Mouse (Mus musculus) small intestine, adult 2 months (tissue): ENCODE results near the gene Pigyl. TPM values are rescaled to one million over a fixed set of nuclear protein-coding genes. Genes with fewer than 3 reads are reported as not detected.

Source experiments
- H3K27ac ChIP-seq: fragments of 200-500 bp; 2 replicates; pipeline ENCODE4 v1.5.1; 2012; ENCODE audit warnings: low read depth, low read length, control low read depth, inconsistent platforms; ENCODE audit not compliant: insufficient read depth
- H3K27me3 ChIP-seq: fragments of 200-500 bp; 2 replicates; pipeline ENCODE4 v1.6.1; 2012; ENCODE audit warnings: mild to moderate bottlenecking, moderate library complexity, low read length, inconsistent platforms; ENCODE audit not compliant: control insufficient read depth, insufficient read depth
- H3K36me3 ChIP-seq: fragments of 200-500 bp; 2 replicates; pipeline ENCODE4 v1.6.1; 2012; ENCODE audit warnings: mild to moderate bottlenecking, low read length, control low read depth, inconsistent platforms; ENCODE audit not compliant: control insufficient read depth, insufficient read depth
- H3K4me1 ChIP-seq: fragments of 200-500 bp; 2 replicates; pipeline ENCODE4 v1.6.1; 2012; ENCODE audit warnings: low read length, inconsistent platforms, mixed read lengths; ENCODE audit not compliant: control insufficient read depth, insufficient read depth, insufficient read length
- H3K4me3 ChIP-seq: fragments of 200-500 bp; 2 replicates; pipeline ENCODE4 v1.5.1; 2012; ENCODE audit warnings: low read depth, mild to moderate bottlenecking, control low read depth, inconsistent platforms, low read length, moderate library complexity
- CTCF ChIP-seq: fragments of 200-500 bp; IDR thresholded peaks from 2 replicates; pipeline ENCODE4 v1.5.1; 2012; ENCODE audit warnings: low read depth, mild to moderate bottlenecking, control low read depth, inconsistent platforms, low read length, moderate library complexity, mixed read lengths; ENCODE audit not compliant: insufficient replicate concordance, insufficient read length; ENCODE audit errors: extremely low read depth
- POLR2A ChIP-seq: fragments of 200-500 bp; IDR thresholded peaks from 2 replicates; pipeline ENCODE4 v1.6.1; 2012; ENCODE audit warnings: low read depth, mild to moderate bottlenecking, control low read depth, inconsistent platforms, low read length, moderate library complexity
- WGBS: fragments of 180-500 bp; shearing (Covaris S2); methylation state at CpG from one replicate; pipeline ENCODE4 v1.1.7; 2018; 5-methylcytosine and 5-hydroxymethylcytosine counted together
- polyA plus RNA-seq: library from polyadenylated mRNA; depleted of rRNA; stranded (reverse); fragments of >200 nt; gene quantifications from 2 replicates; pipeline ENCODE4 v1.2.3, GENCODE M21; 2012

Pigyl gene
- polyA plus RNA-seq, 1 experiment, result 43.1 TPM

DNA sequence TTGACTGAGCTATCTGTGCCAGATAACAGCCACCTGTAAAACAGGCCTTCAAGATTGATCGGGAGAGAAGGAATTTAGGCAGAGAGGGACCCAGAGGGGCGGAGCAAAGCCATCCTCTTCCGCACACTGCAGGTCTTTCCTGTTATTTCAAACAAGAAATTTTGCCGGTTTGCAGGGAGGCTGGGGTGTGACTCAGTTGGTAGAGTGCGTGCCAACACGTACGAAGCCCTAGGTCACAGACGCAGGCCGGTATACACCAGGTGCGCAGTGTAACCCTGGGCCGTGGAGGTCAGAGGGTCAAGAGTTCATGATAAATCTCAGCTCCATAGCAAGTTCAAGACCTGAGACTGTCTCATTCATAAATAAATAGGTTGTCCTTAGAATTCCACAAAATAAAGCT is 24.4 kb upstream of the Pigyl start:
- WGBS, result 45% methylated on average over 11 of the region's 11 CpGs
- Histone ChIP-seq H3K4me1 (peaks cover 27% of the 10 kb centered on the region), H3K27me3 (no peaks in the 10 kb centered on the region), H3K4me3 (peak overlapping the region; percentile 70), H3K36me3 (peaks cover 8% of the 10 kb centered on the region), H3K27ac (no peak overlapping the region)
- TF ChIP-seq POLR2A (no peak), CTCF (no peak)

DNA sequence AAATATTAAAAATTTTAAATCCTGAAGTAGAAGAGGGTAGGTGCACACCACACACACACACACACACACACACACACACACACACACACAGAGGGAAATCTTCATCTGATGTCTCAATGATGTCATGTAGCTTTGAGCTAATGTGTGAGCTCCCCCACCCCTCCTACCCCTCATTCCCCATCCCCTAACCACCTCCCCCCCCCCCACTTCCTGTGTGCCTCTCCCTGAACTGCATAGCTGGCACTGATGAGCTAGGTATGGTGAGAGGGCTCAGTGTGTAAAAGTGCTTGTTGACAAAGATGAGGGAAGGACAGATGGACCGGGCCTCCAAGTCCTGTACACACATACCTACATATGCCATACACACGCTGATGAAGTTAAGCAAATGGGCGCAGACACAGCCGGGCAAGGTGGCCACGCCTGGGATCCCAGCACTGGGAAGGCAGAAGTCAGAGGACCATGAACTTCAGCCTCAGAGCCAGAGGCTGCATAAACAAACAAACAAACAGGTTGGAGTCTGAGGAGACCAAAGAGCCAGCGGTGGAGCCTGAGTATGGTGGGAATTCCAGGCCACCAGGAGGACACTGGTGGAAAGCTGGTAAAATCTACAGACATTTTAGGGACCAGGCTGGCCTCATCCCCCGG is 22.3 kb upstream of the Pigyl start:
- 0 out of 2 replicates have a peak, but pooled peaks cover 1% of the 10 kb centered on the region for H3K36me3 ChIP-seq
- H3K27me3 ChIP-seq, result no peaks in the 10 kb centered on the region
- peaks cover 31% of the 10 kb centered on the region for H3K4me1 ChIP-seq
- TF ChIP-seq CTCF (no peak), POLR2A (no peak)
- no peak overlapping the region for H3K27ac ChIP-seq
- no peak overlapping the region for H3K4me3 ChIP-seq
- 66% methylated on average over 7 of the region's 7 CpGs for WGBS

DNA sequence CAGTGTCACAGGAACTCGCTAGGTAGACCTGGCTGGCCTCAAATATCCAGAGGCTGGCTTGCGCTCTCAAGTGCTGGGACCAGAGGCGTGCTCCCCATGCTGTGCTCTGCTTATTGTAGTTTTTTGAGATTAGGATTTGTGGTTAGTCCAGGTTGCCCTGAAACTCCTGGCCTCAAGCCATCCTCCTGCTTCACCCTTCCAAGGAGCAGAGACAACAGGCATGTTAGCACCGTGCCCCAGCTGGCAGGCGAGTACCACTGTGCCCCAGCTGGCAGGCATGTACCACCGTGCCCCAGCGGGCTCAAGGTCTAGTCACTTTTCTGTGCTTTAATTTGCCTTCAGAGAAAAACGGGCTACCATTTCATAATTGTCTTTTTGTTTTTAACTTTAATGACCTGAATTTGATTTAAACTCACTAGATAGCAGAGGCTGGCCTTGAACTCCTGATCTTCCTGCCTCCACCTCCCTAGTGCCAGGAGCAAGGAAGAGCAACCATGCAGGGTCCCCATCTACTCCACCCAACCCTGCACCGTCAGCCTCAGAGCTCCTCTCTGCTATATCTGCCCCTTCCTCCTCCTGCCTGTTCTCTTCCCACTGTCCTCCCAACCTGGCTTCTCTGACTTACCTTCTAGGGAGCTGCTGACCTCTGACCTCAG is 21.5 kb upstream of the Pigyl start:
- no peak overlapping the region for H3K27ac ChIP-seq
- no peaks in the 10 kb centered on the region for H3K27me3 ChIP-seq
- H3K4me3 ChIP-seq, result no peak overlapping the region
- WGBS, result 70% methylated on average over 9 of the region's 9 CpGs
- no peak for TF ChIP-seq CTCF
- H3K4me1 ChIP-seq, result peaks cover 31% of the 10 kb centered on the region
- no peaks in the 10 kb centered on the region for H3K36me3 ChIP-seq

DNA sequence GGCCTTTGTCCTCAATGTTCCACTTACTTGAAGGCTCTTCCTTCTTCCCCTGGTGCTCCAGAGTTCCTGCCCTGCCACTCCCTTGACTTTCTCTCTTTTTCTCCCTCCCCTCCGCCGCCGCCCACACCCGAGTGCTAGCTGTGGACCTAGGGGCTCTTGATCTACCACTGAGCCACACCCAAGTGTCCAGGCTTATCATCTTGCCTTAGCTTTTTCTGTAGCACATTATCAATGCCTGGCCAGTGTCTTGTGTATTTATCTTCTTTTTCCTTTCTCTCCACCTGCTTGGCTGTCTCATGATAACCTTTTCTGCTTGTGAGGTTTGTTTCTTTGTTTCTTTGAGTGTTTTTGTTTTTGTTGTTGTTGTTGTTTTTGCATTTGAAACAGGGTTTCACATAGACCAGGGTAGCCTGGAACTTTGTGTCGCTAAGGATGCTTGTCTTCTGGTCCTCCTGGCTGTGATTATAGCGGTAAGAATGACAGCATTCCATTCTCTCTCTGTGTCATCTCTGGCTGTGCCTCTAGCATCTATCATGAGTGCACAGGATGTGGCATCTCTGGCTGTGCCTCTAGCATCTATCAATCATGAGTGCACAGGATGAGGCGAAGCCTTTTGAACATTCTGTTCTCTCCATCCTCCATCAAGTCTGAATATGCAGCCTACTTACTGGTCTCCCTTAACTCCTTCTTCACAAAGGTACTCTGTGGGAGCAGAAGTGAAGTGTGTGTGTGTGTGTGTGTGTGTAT is 20.8 kb upstream of the Pigyl start, which contains the start of gene Acp5:
Acp5 (minus strand) TSS at position 68 of the 747 bp plus-strand sequence.
- WGBS, result 45% methylated on average over 7 of the region's 7 CpGs
- Histone ChIP-seq H3K27ac (no peak within 1 kb of the TSS), H3K4me3 (no peak within 1 kb of the TSS), H3K27me3 (no peaks in the 10 kb centered on the region), H3K36me3 (no peaks in the 10 kb centered on the region), H3K4me1 (peaks cover 27% of the 10 kb centered on the region)
- TF ChIP-seq POLR2A (no peak), CTCF (no peak)

DNA sequence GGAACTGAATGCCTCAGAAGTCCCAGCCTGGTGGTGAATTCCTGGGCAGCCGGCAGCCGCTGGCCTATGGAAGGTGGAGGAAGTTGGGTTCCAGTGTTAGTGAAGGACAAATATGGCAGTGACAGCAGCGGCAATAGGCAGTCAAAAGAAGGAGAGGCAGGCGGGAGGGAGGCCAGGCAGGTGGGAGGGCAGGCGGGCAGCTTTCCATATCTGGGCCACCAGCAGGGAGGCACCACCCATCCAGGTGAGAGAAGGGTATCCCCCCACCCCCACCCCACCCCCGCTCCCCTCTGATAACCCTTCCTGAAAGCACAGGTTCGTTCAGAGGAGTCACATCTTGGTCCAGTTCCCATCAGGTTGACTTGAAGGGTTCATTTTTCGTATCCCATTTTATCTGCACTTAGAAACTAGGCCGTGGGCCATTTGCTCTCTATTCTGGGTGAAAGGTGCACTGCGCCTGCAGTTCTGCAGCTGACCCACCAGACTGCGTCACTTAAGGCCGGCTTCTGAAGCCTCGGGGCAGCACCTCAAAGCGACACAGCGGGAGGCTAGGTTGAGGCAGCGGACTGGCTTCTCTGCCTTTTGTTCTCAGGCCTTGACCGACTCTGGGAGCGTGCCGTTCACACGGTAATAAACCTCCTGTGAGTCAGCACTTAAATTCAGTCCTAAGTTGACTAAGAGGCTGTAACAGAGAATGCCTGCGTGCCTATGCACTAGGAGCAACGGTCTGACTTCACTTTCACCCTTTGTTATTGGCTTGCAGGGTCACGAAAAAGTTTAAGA is 19.7 kb upstream of the Pigyl start:
- H3K27me3 ChIP-seq, result no peaks in the 10 kb centered on the region
- 23% methylated on average over 23 of the region's 23 CpGs for WGBS
- H3K4me3 ChIP-seq, result no peak overlapping the region
- no peak for TF ChIP-seq POLR2A
- no peak for TF ChIP-seq CTCF
- H3K27ac ChIP-seq, result no peak overlapping the region
- peaks cover 20% of the 10 kb centered on the region for H3K4me1 ChIP-seq
- no peaks in the 10 kb centered on the region for H3K36me3 ChIP-seq

DNA sequence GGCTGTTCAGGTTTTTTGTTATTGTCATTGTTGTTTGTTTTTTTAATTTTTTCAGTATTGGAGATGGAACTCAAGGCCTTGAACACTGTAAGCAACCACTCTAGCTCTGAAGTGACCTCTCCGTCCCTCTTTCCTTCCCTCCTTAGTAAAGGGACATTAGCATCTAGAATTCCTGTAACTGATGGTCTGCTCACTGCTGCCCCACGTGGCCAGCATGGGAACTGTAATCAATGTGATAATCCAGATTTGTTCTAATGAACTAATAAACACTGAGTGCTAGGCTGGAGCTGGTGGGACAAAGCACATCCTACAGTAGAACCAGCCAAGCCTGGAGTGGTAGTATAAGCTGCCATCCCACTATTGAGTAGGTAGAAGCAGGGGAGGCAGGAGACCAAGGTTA is 18.2 kb upstream of the Pigyl start:
- H3K27me3 ChIP-seq, result no peaks in the 10 kb centered on the region
- WGBS, result 35% methylated on average over 2 of the region's 2 CpGs
- H3K4me3 ChIP-seq, result no peak overlapping the region
- TF ChIP-seq POLR2A (no peak), CTCF (peak; percentile 72; the same call in 1 of the 2 replicates)
- H3K36me3 ChIP-seq, result no peaks in the 10 kb centered on the region
- H3K27ac ChIP-seq, result no peak overlapping the region
- H3K4me1 ChIP-seq, result peaks cover 20% of the 10 kb centered on the region

DNA sequence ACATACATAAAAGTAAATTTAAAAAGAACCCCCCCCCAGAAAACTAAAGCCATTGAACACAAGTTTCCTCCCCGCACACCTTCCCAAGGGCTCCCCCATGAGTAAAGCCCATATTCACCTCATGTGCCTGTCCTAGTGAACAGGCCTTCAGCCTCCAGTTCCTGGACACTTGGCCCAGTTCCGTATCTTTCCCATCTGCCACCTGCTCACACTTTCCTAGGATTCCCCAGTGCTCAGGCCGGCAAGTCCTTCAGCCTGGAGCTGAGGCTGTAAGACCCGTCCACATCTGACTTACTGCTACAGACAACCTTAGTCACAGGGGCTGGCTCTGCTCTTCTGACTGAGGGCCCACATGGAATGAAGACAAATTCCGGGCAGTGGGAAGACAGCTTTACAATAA is 16.9 kb upstream of the Pigyl start:
- Histone ChIP-seq H3K4me3 (no peak overlapping the region), H3K27ac (no peak overlapping the region), H3K36me3 (no peaks in the 10 kb centered on the region), H3K27me3 (no peaks in the 10 kb centered on the region), H3K4me1 (peaks cover 15% of the 10 kb centered on the region)
- 90% methylated on average over 5 of the region's 5 CpGs for WGBS
- no peak for TF ChIP-seq CTCF
- TF ChIP-seq POLR2A, result no peak
